Mouse (Mus musculus): ENCODE results near the gene Osbpl11.
"Not testable (repeated sequence)": the region's sequence is repeated elsewhere in the genome, so short reads cannot be mapped to it uniquely, and the experiment has no call there.

Gene Osbpl11

GRCm38 (mm10) chr16:33184901-33185260 lies at the start of gene Osbpl11:
Gene Osbpl11 (plus strand): TSS chr16:33185071.
- peak; percentile 99 for DNase-seq

GRCm38 (mm10) chr16:33135167-33135566 lies 49.7 kb upstream of the Osbpl11 start:
- no peak for DNase-seq

- DNase-seq, result not testable (repeated sequence)
Observed at GRCm38 (mm10) chr16:33139061-33139460, 45.8 kb upstream of the Osbpl11 start.

GRCm38 (mm10) chr16:33141758-33142280 lies 43.1 kb upstream of the Osbpl11 start:
- DNase-seq, result no peak

GRCm38 (mm10) chr16:33143452-33143851 lies 41.4 kb upstream of the Osbpl11 start:
- DNase-seq, result no peak

- no peak for DNase-seq
Observed at GRCm38 (mm10) chr16:33146185-33146584, 38.7 kb upstream of the Osbpl11 start.

GRCm38 (mm10) chr16:33148135-33148534 lies 36.7 kb upstream of the Osbpl11 start:
- DNase-seq, result no peak

GRCm38 (mm10) chr16:33150875-33151274 lies 34.0 kb upstream of the Osbpl11 start:
- not testable (repeated sequence) for DNase-seq

GRCm38 (mm10) chr16:33151558-33151957 lies 33.3 kb upstream of the Osbpl11 start:
- DNase-seq, result no peak

- DNase-seq, result peak; percentile 31 to 48
Observed at GRCm38 (mm10) chr16:33154992-33155391, 29.9 kb upstream of the Osbpl11 start.

- no peak for DNase-seq
Observed at GRCm38 (mm10) chr16:33158006-33158405, 26.9 kb upstream of the Osbpl11 start.

- DNase-seq, result no peak
Observed at GRCm38 (mm10) chr16:33158590-33159071, 26.2 kb upstream of the Osbpl11 start.

- no peak for DNase-seq
Observed at GRCm38 (mm10) chr16:33159363-33159762, 25.5 kb upstream of the Osbpl11 start.

GRCm38 (mm10) chr16:33163330-33164090 lies 21.4 kb upstream of the Osbpl11 start:
- no peak for DNase-seq

GRCm38 (mm10) chr16:33166284-33166683 lies 18.6 kb upstream of the Osbpl11 start:
- DNase-seq, result peak; percentile 48 to 60

- peak; percentile 30 to 37 for DNase-seq
Observed at GRCm38 (mm10) chr16:33167537-33167936, 17.3 kb upstream of the Osbpl11 start.

GRCm38 (mm10) chr16:33169471-33170034 lies 15.3 kb upstream of the Osbpl11 start:
- peak in 1 of 2 experiments; percentile 22 for DNase-seq

- DNase-seq, result peak; percentile 32 to 47
Observed at GRCm38 (mm10) chr16:33170716-33171587, 13.9 kb upstream of the Osbpl11 start.

GRCm38 (mm10) chr16:33171800-33172199 lies 13.1 kb upstream of the Osbpl11 start:
- no peak for DNase-seq

GRCm38 (mm10) chr16:33173151-33173550 lies 11.7 kb upstream of the Osbpl11 start:
- no peak for DNase-seq

- DNase-seq, result no peak
Observed at GRCm38 (mm10) chr16:33174695-33175094, 10.2 kb upstream of the Osbpl11 start.

- DNase-seq, result not testable (repeated sequence)
Observed at GRCm38 (mm10) chr16:33176831-33177230, 8.0 kb upstream of the Osbpl11 start.

GRCm38 (mm10) chr16:33177722-33178121 lies 7.1 kb upstream of the Osbpl11 start:
- no peak for DNase-seq

Measured in kidney, postnatal 4 days (tissue).